Mouse (Mus musculus) frontal cortex, adult (tissue): ENCODE measurements around the gene Klhl26.

Experiments used
- ATAC-seq: cut with Nextera tagmentation; 2 replicates; pipeline ENCODE4 v1.9.2; 2017; ENCODE audit warnings: mild to moderate bottlenecking, moderate library complexity, mixed read lengths; ENCODE audit not compliant: low TSS enrichment

Gene Klhl26

GRCm38 (mm10) chr8:70477269-70477982, 658 bp upstream of the Klhl26 start:
- no peak for ATAC-seq

GRCm38 (mm10) chr8:70471856-70472255, 4.9 kb downstream of the Klhl26 start:
- ATAC-seq = no peak

GRCm38 (mm10) chr8:70469938-70470337, 6.8 kb downstream of the Klhl26 start:
- ATAC-seq = peak; percentile 51; the same call in 1 of the 2 replicates

- ATAC-seq = peak; percentile 62
Observed at GRCm38 (mm10) chr8:70469295-70469916, 7.4 kb downstream of the Klhl26 start.

GRCm38 (mm10) chr8:70468733-70469132, 8.0 kb downstream of the Klhl26 start:
- no peak for ATAC-seq

- no peak for ATAC-seq
Observed at GRCm38 (mm10) chr8:70467907-70468306, 8.9 kb downstream of the Klhl26 start.

- ATAC-seq = no peak
Observed at GRCm38 (mm10) chr8:70467229-70467725, 9.5 kb downstream of the Klhl26 start.

GRCm38 (mm10) chr8:70466771-70467170, 10.0 kb downstream of the Klhl26 start:
- ATAC-seq = no peak

GRCm38 (mm10) chr8:70466305-70466704, 10.5 kb downstream of the Klhl26 start:
- ATAC-seq = no peak

GRCm38 (mm10) chr8:70465701-70466100, 11.1 kb downstream of the Klhl26 start:
- ATAC-seq = no peak

GRCm38 (mm10) chr8:70464162-70464561, 12.6 kb downstream of the Klhl26 start:
- ATAC-seq = no peak

- peak; percentile 83 for ATAC-seq
Observed at GRCm38 (mm10) chr8:70463306-70463705, 13.5 kb downstream of the Klhl26 start.

GRCm38 (mm10) chr8:70462516-70462813, 14.3 kb downstream of the Klhl26 start:
- peak; percentile 25; the same call in 1 of the 2 replicates for ATAC-seq

GRCm38 (mm10) chr8:70461765-70462515, 14.8 kb downstream of the Klhl26 start:
- no peak for ATAC-seq

GRCm38 (mm10) chr8:70460606-70461005, 16.2 kb downstream of the Klhl26 start:
- 0 out of 2 replicates have a peak, but pooled peaks have one; percentile 13 for ATAC-seq

- no peak for ATAC-seq
Observed at GRCm38 (mm10) chr8:70460199-70460598, 16.6 kb downstream of the Klhl26 start.

- no peak for ATAC-seq
Observed at GRCm38 (mm10) chr8:70459636-70460035, 17.1 kb downstream of the Klhl26 start.

- no peak for ATAC-seq
Observed at GRCm38 (mm10) chr8:70458462-70458861, 18.3 kb downstream of the Klhl26 start.

- ATAC-seq = no peak
Observed at GRCm38 (mm10) chr8:70457882-70458281, 18.9 kb downstream of the Klhl26 start.

- ATAC-seq = no peak
Observed at GRCm38 (mm10) chr8:70456996-70457395, 19.8 kb downstream of the Klhl26 start.

- ATAC-seq = peak; percentile 66
Observed at GRCm38 (mm10) chr8:70453852-70454251, 22.9 kb downstream of the Klhl26 start.

GRCm38 (mm10) chr8:70452196-70452966, 24.4 kb downstream of the Klhl26 start:
- ATAC-seq = peak; percentile 45; the same call in 1 of the 2 replicates
